Mouse (Mus musculus): ENCODE measurements around the gene Orm3. TPM values are rescaled to one million over a fixed set of nuclear protein-coding genes. Genes with fewer than 3 reads are reported as not detected.
A peak's percentile ranks its signal among the peaks of the same experiment; 100 is the strongest.

Gene Orm3
- polyA plus RNA-seq, 1 experiment from 2014 or later, result not detected

GRCm38 (mm10) chr4:63343608-63344007, 12.4 kb upstream of the Orm3 start:
- H3K27ac ChIP-seq, result no peak overlapping the region
- no peak for DNase-seq (ENCODE audit: low spot score)
- no peak overlapping the region for H3K4me3 ChIP-seq
- peaks cover 7% of the 10 kb centered on the region for H3K4me1 ChIP-seq
- no peaks in the 10 kb centered on the region for H3K36me3 ChIP-seq
- no peaks in the 10 kb centered on the region for H3K9me3 ChIP-seq (replicated peaks)
- 76% methylated on average over 3 of the region's 3 CpGs for WGBS
- H3K27me3 ChIP-seq (ENCODE audit: low read depth, poor library complexity, severe bottlenecking), result no peaks in the 10 kb centered on the region

GRCm38 (mm10) chr4:63344295-63344694, 11.7 kb upstream of the Orm3 start, which contains the start of gene Orm1:
Orm1 (plus strand) TSS chr4:63344560.
- Histone ChIP-seq H3K36me3 (no peaks in the 10 kb centered on the region), H3K27me3 (ENCODE audit: low read depth, poor library complexity, severe bottlenecking) (no peaks in the 10 kb centered on the region), H3K9me3 (replicated peaks) (no peaks in the 10 kb centered on the region), H3K4me1 (peaks cover 5% of the 10 kb centered on the region), H3K4me3 (no peak within 1 kb of the TSS), H3K27ac (no peak within 1 kb of the TSS; the same call in 1 of the 2 replicates)
- no peak for DNase-seq (ENCODE audit: low spot score)
- 89% methylated on average over 8 of the region's 8 CpGs for WGBS

- Histone ChIP-seq H3K4me3 (no peak overlapping the region), H3K27me3 (ENCODE audit: low read depth, poor library complexity, severe bottlenecking) (no peaks in the 10 kb centered on the region), H3K27ac (no peak overlapping the region), H3K36me3 (no peaks in the 10 kb centered on the region), H3K9me3 (replicated peaks) (no peaks in the 10 kb centered on the region), H3K4me1 (no peaks in the 10 kb centered on the region)
- DNase-seq (ENCODE audit: low spot score), result no peak
Measured at GRCm38 (mm10) chr4:63345261-63345660, 10.7 kb upstream of the Orm3 start.

- WGBS, result 83% methylated on average over 4 of the region's 4 CpGs
Measured at GRCm38 (mm10) chr4:63346659-63347058, 9.3 kb upstream of the Orm3 start.

GRCm38 (mm10) chr4:63348524-63348923, 7.4 kb upstream of the Orm3 start:
- H3K27me3 ChIP-seq (ENCODE audit: low read depth, poor library complexity, severe bottlenecking), result no peaks in the 10 kb centered on the region
- 89% methylated on average over 6 of the region's 6 CpGs for WGBS

More at GRCm38 (mm10) chr4:63346659-63347058, 9.3 kb upstream of the Orm3 start:
- Histone ChIP-seq H3K27me3 (ENCODE audit: low read depth, poor library complexity, severe bottlenecking) (no peaks in the 10 kb centered on the region), H3K4me3 (no peak overlapping the region), H3K36me3 (no peaks in the 10 kb centered on the region), H3K4me1 (no peaks in the 10 kb centered on the region), H3K9me3 (replicated peaks) (no peaks in the 10 kb centered on the region), H3K27ac (no peak overlapping the region)
- DNase-seq (ENCODE audit: low spot score), result no peak

GRCm38 (mm10) chr4:63356981-63357570, 1.1 kb downstream of the Orm3 start:
- DNase-seq (ENCODE audit: low spot score), result no peak
- Histone ChIP-seq H3K27me3 (ENCODE audit: low read depth, poor library complexity, severe bottlenecking) (no peaks in the 10 kb centered on the region), H3K36me3 (no peaks in the 10 kb centered on the region), H3K4me3 (no peak overlapping the region), H3K27ac (no peak overlapping the region), H3K9me3 (replicated peaks) (no peaks in the 10 kb centered on the region), H3K4me1 (peaks cover 13% of the 10 kb centered on the region)
- 26% methylated on average over 2 of the region's 2 CpGs for WGBS

More at GRCm38 (mm10) chr4:63348524-63348923, 7.4 kb upstream of the Orm3 start:
- no peak overlapping the region for H3K4me3 ChIP-seq
- no peaks in the 10 kb centered on the region for H3K36me3 ChIP-seq
- no peaks in the 10 kb centered on the region for H3K4me1 ChIP-seq
- DNase-seq (ENCODE audit: low spot score), result no peak
- H3K9me3 ChIP-seq (replicated peaks), result no peaks in the 10 kb centered on the region
- H3K27ac ChIP-seq, result no peak overlapping the region

- 83% methylated on average over 6 of the region's 6 CpGs for WGBS
- no peak overlapping the region for H3K4me3 ChIP-seq
- no peak for DNase-seq (ENCODE audit: low spot score)
- H3K4me1 ChIP-seq, result peaks cover 13% of the 10 kb centered on the region
- H3K9me3 ChIP-seq (replicated peaks), result no peaks in the 10 kb centered on the region
- no peak overlapping the region for H3K27ac ChIP-seq
- no peaks in the 10 kb centered on the region for H3K36me3 ChIP-seq
- no peaks in the 10 kb centered on the region for H3K27me3 ChIP-seq (ENCODE audit: low read depth, poor library complexity, severe bottlenecking)
Measured at GRCm38 (mm10) chr4:63359861-63360260, 3.9 kb downstream of the Orm3 start.

- H3K4me3 ChIP-seq, result no peak within 1 kb of the TSS
- H3K27me3 ChIP-seq (ENCODE audit: low read depth, poor library complexity, severe bottlenecking), result no peaks in the 10 kb centered on the region
- 92% methylated on average over 5 of the region's 5 CpGs for WGBS
- no peak for DNase-seq (ENCODE audit: low spot score)
- H3K36me3 ChIP-seq, result peaks cover 6% of the 10 kb centered on the region; the same call in 1 of the 2 replicates
- peaks cover 4% of the 10 kb centered on the region for H3K4me1 ChIP-seq
- H3K27ac ChIP-seq, result no peak within 1 kb of the TSS
- H3K9me3 ChIP-seq (replicated peaks), result no peaks in the 10 kb centered on the region
Measured at GRCm38 (mm10) chr4:63362150-63362549, 6.2 kb downstream of the Orm3 start, which contains the start of gene Orm2. Orm2 (plus strand) TSS chr4:63362449.

GRCm38 (mm10) chr4:63368577-63368976, 12.6 kb downstream of the Orm3 start:
- H3K9me3 ChIP-seq (replicated peaks), result no peaks in the 10 kb centered on the region
- H3K36me3 ChIP-seq, result peaks cover 71% of the 10 kb centered on the region
- no peaks in the 10 kb centered on the region for H3K27me3 ChIP-seq (ENCODE audit: low read depth, poor library complexity, severe bottlenecking)
- H3K4me3 ChIP-seq, result no peak overlapping the region
- peak; percentile 91 for DNase-seq (ENCODE audit: low spot score)
- H3K4me1 ChIP-seq, result no peaks in the 10 kb centered on the region
- WGBS, result 15% methylated on average over 4 of the region's 4 CpGs
- no peak overlapping the region for H3K27ac ChIP-seq

- no peak for DNase-seq (ENCODE audit: low spot score)
- no peak overlapping the region for H3K4me3 ChIP-seq
- peaks cover 93% of the 10 kb centered on the region for H3K36me3 ChIP-seq
- 62% methylated on average over 7 of the region's 7 CpGs for WGBS
- H3K9me3 ChIP-seq (replicated peaks), result no peaks in the 10 kb centered on the region
- H3K27me3 ChIP-seq (ENCODE audit: low read depth, poor library complexity, severe bottlenecking), result no peaks in the 10 kb centered on the region
- no peaks in the 10 kb centered on the region for H3K4me1 ChIP-seq
- H3K27ac ChIP-seq, result 0 out of 2 replicates have a peak overlapping the region, but pooled peaks have one; percentile 14
Measured at GRCm38 (mm10) chr4:63370897-63371296, 14.9 kb downstream of the Orm3 start.

GRCm38 (mm10) chr4:63371890-63372289, 15.9 kb downstream of the Orm3 start:
- H3K27me3 ChIP-seq (ENCODE audit: low read depth, poor library complexity, severe bottlenecking), result no peaks in the 10 kb centered on the region
- no peaks in the 10 kb centered on the region for H3K9me3 ChIP-seq (replicated peaks)
- DNase-seq (ENCODE audit: low spot score), result peak; percentile 38
- H3K4me3 ChIP-seq, result no peak overlapping the region
- peaks cover 98% of the 10 kb centered on the region for H3K36me3 ChIP-seq
- no peak overlapping the region for H3K27ac ChIP-seq
- WGBS, result 64% methylated on average over 3 of the region's 3 CpGs
- no peaks in the 10 kb centered on the region for H3K4me1 ChIP-seq

GRCm38 (mm10) chr4:63373404-63373803, 17.4 kb downstream of the Orm3 start:
- 91% methylated on average over 8 of the region's 8 CpGs for WGBS
- Histone ChIP-seq H3K9me3 (replicated peaks) (no peaks in the 10 kb centered on the region), H3K27ac (no peak overlapping the region), H3K4me1 (no peaks in the 10 kb centered on the region), H3K4me3 (no peak overlapping the region), H3K36me3 (peaks cover 99% of the 10 kb centered on the region), H3K27me3 (ENCODE audit: low read depth, poor library complexity, severe bottlenecking) (no peaks in the 10 kb centered on the region)
- DNase-seq (ENCODE audit: low spot score), result no peak

- H3K27ac ChIP-seq, result no peak overlapping the region
- no peaks in the 10 kb centered on the region for H3K27me3 ChIP-seq (ENCODE audit: low read depth, poor library complexity, severe bottlenecking)
- DNase-seq (ENCODE audit: low spot score), result no peak
- no peaks in the 10 kb centered on the region for H3K9me3 ChIP-seq (replicated peaks)
- 67% methylated on average over 12 of the region's 12 CpGs for WGBS
- no peak overlapping the region for H3K4me3 ChIP-seq
- H3K4me1 ChIP-seq, result no peaks in the 10 kb centered on the region
- H3K36me3 ChIP-seq, result peaks cover 99% of the 10 kb centered on the region
Measured at GRCm38 (mm10) chr4:63374331-63374730, 18.4 kb downstream of the Orm3 start.

GRCm38 (mm10) chr4:63375367-63375766, 19.4 kb downstream of the Orm3 start:
- H3K27ac ChIP-seq, result no peak overlapping the region
- no peak overlapping the region for H3K4me3 ChIP-seq
- WGBS, result 79% methylated on average over 1 of the region's 1 CpGs
- H3K9me3 ChIP-seq (replicated peaks), result no peaks in the 10 kb centered on the region
- H3K36me3 ChIP-seq, result peaks cover 99% of the 10 kb centered on the region
- H3K4me1 ChIP-seq, result no peaks in the 10 kb centered on the region
- no peak for DNase-seq (ENCODE audit: low spot score)
- H3K27me3 ChIP-seq (ENCODE audit: low read depth, poor library complexity, severe bottlenecking), result no peaks in the 10 kb centered on the region
